Mouse (Mus musculus) lung, adult 2 months (tissue): Measurements from ENCODE around the gene Mydgf.

Experiments used
- CTCF ChIP-seq: fragments of 200-500 bp; IDR thresholded peaks from 2 replicates; pipeline ENCODE4 v1.5.1; 2011; ENCODE audit warnings: mild to moderate bottlenecking, low read length, control low read depth; ENCODE audit not compliant: insufficient read depth
- POLR2A ChIP-seq: fragments of 200-500 bp; IDR thresholded peaks from 2 replicates; pipeline ENCODE4 v1.6.1; 2011; ENCODE audit warnings: low read depth, mild to moderate bottlenecking, control low read depth, low read length, borderline replicate concordance; ENCODE audit errors: extremely low read depth

DNA sequence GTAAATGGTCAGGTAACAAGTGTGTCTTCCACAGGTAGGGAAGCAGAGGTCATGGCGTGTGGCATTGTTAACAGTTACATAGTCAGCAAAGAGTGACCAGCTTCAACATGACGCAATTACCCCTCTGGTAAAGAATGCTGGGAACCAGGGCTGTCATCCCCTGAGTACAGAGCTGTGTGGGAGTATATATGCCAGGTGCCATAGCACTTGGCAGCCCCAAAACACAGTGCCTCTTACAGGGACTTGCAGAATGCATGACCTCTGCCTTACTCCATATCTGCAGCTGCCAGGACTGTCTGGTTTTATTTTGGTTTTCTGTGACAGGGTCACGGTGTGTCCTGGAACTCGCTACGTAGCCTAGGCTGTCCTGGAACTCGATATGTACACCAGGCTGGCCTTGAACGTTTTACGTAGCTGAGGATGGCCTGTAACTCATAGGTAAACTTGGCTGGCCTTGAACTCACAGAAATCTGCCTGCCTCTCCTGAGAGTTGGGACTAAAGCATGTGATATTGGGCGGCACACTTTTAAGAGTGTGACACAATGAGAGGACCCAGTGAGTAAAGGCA lies 24.3 kb upstream of the Mydgf start:
- TF ChIP-seq CTCF (no peak), POLR2A (no peak)
